Mouse (Mus musculus) liver, embryonic 14.5 days (tissue): ENCODE results near the gene Rtn4ip1.

Source experiments
- CTCF ChIP-seq: IDR thresholded peaks from 2 replicates; pipeline ENCODE4 v1.5.1; 2016; ENCODE audit warnings: antibody characterized with exemption, low read depth, control low read depth
- EP300 ChIP-seq: IDR thresholded peaks from 2 replicates; pipeline ENCODE4 v1.6.1; 2016; ENCODE audit warnings: antibody characterized with exemption, low read depth

- no peak for TF ChIP-seq CTCF
- no peak for TF ChIP-seq EP300
Observed at GRCm38 (mm10) chr10:43916181-43916580, 14.6 kb downstream of the Rtn4ip1 start.
